Mouse (Mus musculus): ENCODE measurements around the gene Gm45021.

The Gm45021 gene

GRCm38 (mm10) chr6:48648779-48649178 lies 59.4 kb downstream of the Gm45021 start:
- DNase-seq (ENCODE audit: low spot score) = no peak

DNA sequence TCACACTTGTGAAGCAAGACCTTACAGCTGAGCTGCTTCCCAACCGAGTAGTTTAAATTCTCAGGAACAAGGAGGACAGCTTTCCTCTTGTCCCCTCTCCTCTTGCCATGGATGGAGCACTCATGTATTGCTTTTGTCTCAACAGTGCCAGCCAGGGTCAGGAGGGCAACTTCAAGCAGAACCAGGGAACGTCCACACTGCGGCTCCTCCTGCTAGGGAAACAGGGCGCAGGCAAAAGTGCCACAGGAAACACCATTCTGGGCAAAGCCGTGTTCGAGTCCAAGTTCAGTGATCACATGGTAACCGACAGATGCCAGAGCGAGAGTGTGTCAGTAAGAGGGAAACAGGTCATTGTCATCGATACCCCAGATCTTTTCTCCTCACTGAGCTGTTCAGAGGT lies 60.6 kb downstream of the Gm45021 start:
- no peak for DNase-seq (ENCODE audit: low spot score)

GRCm38 (mm10) chr6:48658721-48659120 lies 69.3 kb downstream of the Gm45021 start:
- no peak for DNase-seq (ENCODE audit: low spot score)
